Mouse (Mus musculus): ENCODE results near the gene Slc24a4. TPM values are rescaled to one million over a fixed set of nuclear protein-coding genes. Genes with fewer than 3 reads are reported as not detected.

Gene Slc24a4
- total RNA-seq, 2 experiments from 2014 or later = 1.5 to 2.2 TPM

- no peak for DNase-seq (ENCODE audit: low spot score)
- intact Hi-C loops (cut with DNase I) = no loop called here
Measured at GRCm38 (mm10) chr12:102299209-102299608, 170.7 kb downstream of the Slc24a4 start.

- intact Hi-C loops (cut with DNase I) = no loop called here
- DNase-seq (ENCODE audit: low spot score) = no peak
Measured at GRCm38 (mm10) chr12:102301585-102301984, 173.1 kb downstream of the Slc24a4 start.

GRCm38 (mm10) chr12:102302322-102302721, 173.8 kb downstream of the Slc24a4 start:
- DNase-seq (ENCODE audit: low spot score) = no peak

GRCm38 (mm10) chr12:102302831-102303351, 174.4 kb downstream of the Slc24a4 start:
- intact Hi-C loops (cut with DNase I) = no loop called here

More at GRCm38 (mm10) chr12:102302322-102302721, 173.8 kb downstream of the Slc24a4 start:
- intact Hi-C loops (cut with DNase I) = no loop called here

GRCm38 (mm10) chr12:102303867-102304266, 175.3 kb downstream of the Slc24a4 start:
- no peak for DNase-seq (ENCODE audit: low spot score)
- intact Hi-C loops (cut with DNase I) = no loop called here

More at GRCm38 (mm10) chr12:102302831-102303351, 174.4 kb downstream of the Slc24a4 start:
- peak; percentile 62 for DNase-seq (ENCODE audit: low spot score)

- no peak for DNase-seq (ENCODE audit: low spot score)
- intact Hi-C loops (cut with DNase I) = no loop called here
Measured at GRCm38 (mm10) chr12:102305069-102305836, 176.7 kb downstream of the Slc24a4 start.

- intact Hi-C loops (cut with DNase I) = loop anchor here (2.0 kb wide), 1 partner anchor 17 kb away; no protein-coding TSS in a partner anchor
- no peak for DNase-seq (ENCODE audit: low spot score)
Measured at GRCm38 (mm10) chr12:102308001-102308456, 179.5 kb downstream of the Slc24a4 start.

GRCm38 (mm10) chr12:102308457-102309011, 180.0 kb downstream of the Slc24a4 start:
- intact Hi-C loops (cut with DNase I) = loop anchor here (2.0 kb wide), 1 partner anchor 16 kb away; no protein-coding TSS in a partner anchor
- no peak for DNase-seq (ENCODE audit: low spot score)

- no peak for DNase-seq (ENCODE audit: low spot score)
- intact Hi-C loops (cut with DNase I) = loop anchor here (2.0 kb wide), 1 partner anchor 16 kb away; no protein-coding TSS in a partner anchor
Measured at GRCm38 (mm10) chr12:102309099-102309799, 180.7 kb downstream of the Slc24a4 start.

GRCm38 (mm10) chr12:102309800-102310195, 181.3 kb downstream of the Slc24a4 start:
- intact Hi-C loops (cut with DNase I) = loop anchor here (2.0 kb wide), 1 partner anchor 15 kb away; no protein-coding TSS in a partner anchor
- no peak for DNase-seq (ENCODE audit: low spot score)

- intact Hi-C loops (cut with DNase I) = no loop called here
- no peak for DNase-seq (ENCODE audit: low spot score)
Measured at GRCm38 (mm10) chr12:102310261-102310660, 181.7 kb downstream of the Slc24a4 start.

GRCm38 (mm10) chr12:102311454-102311853, 182.9 kb downstream of the Slc24a4 start:
- DNase-seq (ENCODE audit: low spot score) = no peak
- intact Hi-C loops (cut with DNase I) = no loop called here

Other genes with a start within 250 kb of the Slc24a4 start
- 10 to 100 TPM; 34.9 to 36.7 TPM for gene Trip11, start 215.5 kb upstream of the Slc24a4 start, total RNA-seq (2021)
- gene Atxn3, start 170.5 kb upstream of the Slc24a4 start, total RNA-seq (2021) = 10 to 100 TPM; 11.1 to 11.5 TPM
- 10 to 100 TPM; 13.2 to 13.9 TPM for gene Cpsf2, start 152.7 kb upstream of the Slc24a4 start, total RNA-seq (2021)
- gene Rin3, start 154.3 kb downstream of the Slc24a4 start, total RNA-seq (2021) = 10 to 100 TPM; 14.0 to 17.5 TPM

Data from heart, postnatal 25 days (tissue).